Mouse (Mus musculus) spleen, adult 12 weeks (tissue): Measurements from ENCODE around the gene Ddx25.

ENCODE experiments used
- DNase-seq: peaks from one replicate; pipeline ENCODE4 v3.0.0; 2022; ENCODE audit warnings: low spot score

The Ddx25 gene

DNA sequence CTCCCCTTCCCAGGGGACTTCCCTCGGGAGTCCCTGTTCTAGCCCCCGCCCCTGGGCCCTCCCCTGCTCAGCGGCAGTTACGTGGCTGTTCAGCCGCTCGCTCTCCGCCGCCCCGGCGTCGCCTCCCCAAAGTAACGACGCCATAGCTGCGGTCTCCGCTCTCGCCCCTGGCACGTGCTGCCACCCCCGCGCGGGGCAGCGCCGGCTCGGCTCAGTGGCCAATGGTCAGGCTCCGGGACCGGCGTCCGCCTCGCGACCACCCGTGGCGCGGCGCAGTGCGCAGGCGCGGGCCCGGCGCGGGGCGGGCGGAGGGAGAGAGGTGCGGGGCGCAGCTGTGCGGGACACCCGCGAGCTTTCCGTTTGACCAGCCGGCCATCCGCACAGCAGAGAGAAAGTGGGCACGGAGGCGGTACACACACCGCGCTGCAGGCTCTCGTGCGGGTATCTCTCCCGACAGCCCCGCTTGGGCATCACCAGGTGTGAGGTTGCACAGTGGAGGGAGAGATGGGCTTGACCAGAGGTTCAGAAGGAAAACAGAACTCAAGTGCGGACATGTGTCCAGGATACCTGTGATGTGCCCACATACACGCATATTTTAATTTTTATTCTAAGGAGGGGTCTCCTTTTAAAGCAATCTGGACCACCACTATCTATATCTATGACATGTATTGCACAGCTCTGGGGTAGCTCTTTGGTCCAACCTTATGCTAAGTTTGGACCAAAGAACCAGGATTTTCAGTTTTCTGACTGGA lies at the start of gene Ddx25, which contains the start of gene Pus3:
TSS of gene Ddx25 (minus strand) at position 272 of the 752 bp plus-strand sequence.
TSS of gene Pus3 (plus strand) at position 339 of the 752 bp plus-strand sequence.
- no peak for DNase-seq

GRCm38 (mm10) chr9:35607647-35608405 lies 49.5 kb upstream of the Ddx25 start:
- DNase-seq: no peak

GRCm38 (mm10) chr9:35592903-35593302 lies 34.6 kb upstream of the Ddx25 start:
- DNase-seq: no peak

- DNase-seq: no peak
Observed at GRCm38 (mm10) chr9:35587674-35588073, 29.3 kb upstream of the Ddx25 start.

DNA sequence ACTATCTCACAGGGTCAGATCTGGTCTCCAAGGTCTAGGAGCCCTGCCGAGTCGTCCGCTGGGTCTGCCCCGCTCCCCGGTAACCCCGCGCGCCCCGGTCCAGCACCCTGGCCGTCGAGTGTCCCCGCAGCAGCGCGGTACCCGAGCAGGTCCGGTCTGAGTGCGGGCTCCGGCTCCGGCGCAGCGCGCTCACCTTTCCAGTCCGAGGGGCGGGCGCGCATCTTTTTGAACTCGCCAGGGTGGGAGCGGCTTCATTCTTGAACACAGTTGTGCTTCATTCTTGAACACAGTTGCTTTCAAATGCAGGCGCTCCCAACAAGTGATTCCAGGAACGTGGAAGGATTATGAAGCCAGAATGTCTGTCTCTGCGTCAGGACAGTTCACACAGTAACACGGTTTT lies 16.1 kb upstream of the Ddx25 start:
- DNase-seq: no peak

DNA sequence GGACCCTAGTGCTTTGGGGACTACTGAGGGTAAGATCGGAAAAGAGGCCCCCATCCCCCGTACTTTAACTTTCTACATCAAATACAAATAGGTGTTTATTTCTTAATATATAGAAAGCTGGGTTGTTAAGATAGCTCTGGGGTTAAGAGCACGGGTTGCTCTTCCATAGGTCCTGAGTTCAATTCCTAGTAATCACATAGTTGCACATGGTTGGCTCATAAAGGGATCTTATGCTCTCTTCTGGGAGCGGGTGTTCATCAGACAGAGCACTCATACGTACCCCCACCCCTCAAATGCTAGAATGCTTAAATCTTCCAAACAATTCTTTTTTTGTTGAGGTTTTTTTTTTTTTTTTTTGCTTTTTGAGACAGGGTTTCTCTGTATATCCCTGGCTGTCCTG lies 12.3 kb upstream of the Ddx25 start:
- no peak for DNase-seq

DNA sequence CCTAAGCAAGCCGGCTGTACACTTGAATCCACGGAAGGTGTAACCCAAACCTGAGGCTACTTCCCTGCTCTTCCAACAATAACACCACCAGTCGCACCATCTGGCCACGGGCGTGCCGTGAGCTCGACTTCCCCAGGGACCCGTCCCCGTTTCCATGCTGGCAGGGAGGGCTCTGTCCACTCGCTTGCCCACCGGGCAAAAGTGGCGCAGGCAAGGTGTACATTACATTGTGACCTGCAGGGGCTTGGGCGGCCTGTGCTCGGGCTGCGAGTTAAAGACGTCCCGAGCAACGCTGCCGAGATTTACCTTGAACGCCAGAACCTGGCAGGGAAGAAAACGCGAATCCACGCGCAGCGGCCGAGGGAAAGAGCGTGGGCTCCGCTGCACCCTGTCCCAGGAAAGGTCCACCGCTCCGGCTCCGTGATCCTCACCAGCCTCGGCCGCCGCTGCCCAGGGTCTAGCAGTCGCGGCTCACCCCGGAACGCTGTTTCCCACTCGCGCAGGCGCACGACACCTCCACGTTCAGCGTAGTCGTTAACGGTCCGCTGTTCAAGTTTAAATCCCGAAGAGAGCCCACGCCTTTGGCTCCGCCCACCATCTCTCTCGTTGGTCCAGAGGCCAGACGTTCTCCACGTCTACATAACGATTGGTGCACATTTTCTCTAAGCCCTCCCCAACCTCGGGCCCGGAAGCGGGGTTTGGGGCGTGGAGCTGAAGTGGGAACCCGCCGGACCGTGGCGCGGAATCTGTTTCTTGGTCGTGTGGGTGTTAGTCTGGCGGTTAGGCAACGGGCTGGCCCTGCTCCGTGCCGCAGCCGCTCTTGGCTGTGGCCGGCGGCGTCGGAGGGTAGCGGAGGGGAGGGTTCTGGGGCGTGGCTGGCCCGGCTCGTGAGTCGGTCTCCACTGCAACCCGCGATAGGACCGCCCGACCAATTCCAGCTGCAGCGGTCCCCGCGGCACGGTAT lies 11.5 kb upstream of the Ddx25 start, which contains the start of the genes Pate2 and Hyls1:
TSS of gene Pate2 (plus strand) at position 714 of the 964 bp plus-strand sequence.
TSS of gene Hyls1 (minus strand) at position 828 of the 964 bp plus-strand sequence.
- DNase-seq: peak; percentile 90

DNA sequence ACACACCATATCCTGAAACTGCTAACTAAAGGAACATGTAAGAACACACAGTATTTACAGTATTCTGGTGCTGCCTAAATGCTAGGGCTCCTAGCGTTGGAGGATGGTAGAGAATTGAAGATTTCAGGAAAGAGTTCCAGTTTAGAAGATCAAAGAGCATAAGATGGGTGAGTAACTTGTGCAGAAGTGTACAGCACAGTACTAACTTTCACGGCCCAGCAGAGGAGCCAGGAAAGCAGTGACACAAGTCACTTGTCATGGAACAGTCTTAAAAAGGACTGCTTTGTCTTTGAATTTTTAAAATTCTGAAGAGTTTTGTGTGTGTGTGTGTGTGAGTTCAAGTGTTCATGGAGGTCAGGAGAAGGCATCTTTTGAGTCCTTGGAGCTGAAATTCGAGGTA lies 9.7 kb upstream of the Ddx25 start:
- DNase-seq: no peak

GRCm38 (mm10) chr9:35564536-35565240 lies 6.4 kb upstream of the Ddx25 start:
- no peak for DNase-seq

GRCm38 (mm10) chr9:35561583-35561982 lies 3.3 kb upstream of the Ddx25 start:
- no peak for DNase-seq

DNA sequence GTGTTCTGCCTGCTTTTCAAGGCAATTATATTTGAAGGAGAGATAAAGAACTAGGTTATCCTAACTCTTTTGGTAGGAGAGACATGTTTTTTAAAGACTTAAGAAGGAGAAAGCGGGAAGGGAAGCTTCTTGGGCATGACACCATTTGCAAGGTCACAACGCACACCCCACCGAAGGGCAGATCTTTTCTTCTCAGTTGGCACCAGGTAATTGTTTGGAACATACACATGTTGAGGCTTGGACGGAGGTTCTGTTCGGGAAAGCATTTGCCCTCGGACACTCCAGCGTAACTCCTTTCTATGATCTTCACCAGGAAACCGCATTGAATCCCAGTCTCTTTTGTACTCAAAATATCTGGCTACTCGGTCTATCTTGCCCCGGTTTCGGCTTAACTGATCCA lies 2.7 kb upstream of the Ddx25 start:
- DNase-seq: no peak

DNA sequence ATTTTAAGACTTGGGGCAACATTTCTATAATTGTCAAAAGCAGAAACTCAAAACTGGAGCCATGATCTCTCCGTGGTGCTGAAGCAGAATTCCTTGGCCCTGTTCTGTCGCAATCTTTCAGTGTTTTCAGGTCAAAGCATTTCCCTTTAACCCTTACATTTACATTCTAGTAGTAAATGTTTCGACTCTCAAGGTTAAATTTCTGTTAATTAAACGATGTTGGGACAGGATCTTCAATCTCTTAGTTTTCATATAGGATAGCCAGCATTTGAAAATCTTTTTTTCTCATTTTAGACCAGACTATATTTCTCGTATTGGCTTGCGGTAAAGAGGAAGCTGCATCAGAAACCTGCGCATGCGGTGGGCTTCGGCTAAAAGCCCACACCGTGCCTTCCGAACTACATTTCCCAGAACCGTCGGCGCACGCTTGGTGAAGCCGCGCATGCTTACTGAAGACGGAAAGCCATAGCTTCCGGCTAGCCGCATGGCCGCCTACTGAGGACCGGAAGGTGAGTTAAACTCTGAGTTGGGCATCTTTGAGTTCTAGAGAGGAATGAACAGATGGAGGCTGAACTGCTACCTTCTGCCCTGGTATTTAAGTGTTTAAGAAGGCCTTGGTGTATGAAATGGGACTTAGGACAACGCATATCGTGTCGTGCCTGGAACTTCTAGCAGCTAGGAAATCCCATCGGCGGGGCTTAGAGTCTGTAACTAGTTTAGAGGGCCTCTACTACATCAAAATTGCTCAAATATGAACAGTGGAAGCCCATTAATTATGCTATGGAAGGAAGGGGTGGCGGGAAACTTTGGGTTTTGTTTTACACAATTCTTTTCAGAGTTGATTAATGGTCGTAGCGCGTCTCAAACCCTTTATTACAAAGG lies 922 bp upstream of the Ddx25 start:
- peak; percentile 49 for DNase-seq

DNA sequence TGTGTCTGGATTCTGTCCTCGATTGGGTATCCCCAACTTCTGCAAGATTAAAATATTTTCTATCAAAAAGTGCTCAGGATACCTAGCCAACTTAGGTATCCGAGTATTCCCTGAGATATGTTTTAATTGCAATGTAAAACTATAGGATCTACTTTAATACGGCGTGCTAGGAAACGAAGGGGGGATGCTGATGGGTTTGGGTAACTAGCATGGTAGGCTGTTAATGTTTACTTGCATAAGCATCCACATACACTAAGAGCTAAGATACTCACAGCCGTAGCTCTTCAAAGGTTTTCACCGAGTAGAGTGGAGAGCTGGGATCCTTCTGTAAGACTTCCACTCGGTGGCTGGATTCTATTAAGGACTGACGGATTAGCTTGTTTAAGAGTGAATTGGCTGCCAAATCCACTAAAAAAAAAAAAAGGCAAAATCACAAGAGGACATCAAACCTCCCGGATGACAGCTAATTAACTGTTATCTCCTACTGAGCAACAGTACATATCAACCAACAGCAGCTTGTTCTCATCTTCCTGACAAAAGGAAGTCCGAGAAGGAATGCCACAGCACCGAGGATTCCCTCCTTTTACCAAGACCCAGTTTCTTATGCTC lies 1.7 kb downstream of the Ddx25 start:
- no peak for DNase-seq

DNA sequence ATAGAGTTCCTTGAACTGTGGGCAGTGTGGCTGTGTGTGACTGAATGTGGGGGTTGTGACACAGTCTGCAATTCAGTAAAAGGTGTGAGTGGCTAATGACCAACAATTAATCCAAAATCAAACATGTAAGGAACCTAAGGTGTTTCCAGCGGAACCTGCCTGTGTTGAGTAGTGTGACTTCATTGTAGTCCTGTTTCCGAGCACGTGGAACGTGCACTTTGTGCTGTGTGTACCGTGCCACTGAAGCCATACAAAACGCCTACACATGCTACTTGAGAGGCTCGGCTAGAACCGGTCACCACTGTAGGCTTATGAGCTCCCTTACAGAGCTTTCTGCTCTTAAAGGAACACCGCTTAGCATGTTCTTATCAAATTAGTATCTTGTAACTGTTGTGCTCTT lies 9.9 kb downstream of the Ddx25 start:
- no peak for DNase-seq

DNA sequence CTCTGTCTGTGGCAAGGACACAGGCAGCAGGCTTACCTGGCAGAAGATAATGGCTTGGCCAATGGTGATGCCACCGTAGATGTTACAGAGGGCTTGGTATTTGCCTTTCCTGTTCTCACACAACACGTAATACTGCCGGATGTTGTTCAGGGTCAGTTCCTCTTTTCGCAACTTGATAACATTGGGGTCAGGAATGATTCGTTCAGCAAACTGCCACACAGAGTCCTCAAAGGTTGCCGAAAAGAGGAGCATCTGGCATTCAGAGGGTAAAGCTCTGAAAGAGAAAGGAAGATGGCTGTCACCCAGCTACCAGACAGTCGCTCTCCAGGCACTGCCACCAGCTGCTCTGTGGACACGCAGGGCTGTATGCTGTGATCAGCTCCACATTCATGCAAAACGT lies 11.6 kb downstream of the Ddx25 start:
- DNase-seq: no peak

DNA sequence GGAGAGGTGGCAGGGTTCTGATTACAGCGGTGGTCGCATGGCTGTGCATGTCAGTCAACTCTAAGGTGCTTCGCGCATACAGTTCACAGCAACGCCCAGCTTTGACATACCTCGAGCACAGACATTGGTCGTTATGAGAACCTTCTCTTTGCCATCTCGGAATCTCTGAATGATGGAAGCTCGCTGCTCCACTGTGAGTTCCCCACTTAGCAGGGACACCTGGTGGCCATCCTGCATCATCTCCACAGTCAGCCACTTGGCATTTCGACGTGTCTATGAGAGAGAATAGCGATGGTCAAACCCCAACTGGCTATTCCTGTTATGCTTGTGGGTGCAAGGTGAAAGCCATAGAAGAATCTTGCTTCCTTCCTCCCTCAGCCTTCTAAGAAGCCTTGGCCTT lies 12.6 kb downstream of the Ddx25 start:
- no peak for DNase-seq

- no peak for DNase-seq
Observed at GRCm38 (mm10) chr9:35544666-35545065, 13.7 kb downstream of the Ddx25 start.

DNA sequence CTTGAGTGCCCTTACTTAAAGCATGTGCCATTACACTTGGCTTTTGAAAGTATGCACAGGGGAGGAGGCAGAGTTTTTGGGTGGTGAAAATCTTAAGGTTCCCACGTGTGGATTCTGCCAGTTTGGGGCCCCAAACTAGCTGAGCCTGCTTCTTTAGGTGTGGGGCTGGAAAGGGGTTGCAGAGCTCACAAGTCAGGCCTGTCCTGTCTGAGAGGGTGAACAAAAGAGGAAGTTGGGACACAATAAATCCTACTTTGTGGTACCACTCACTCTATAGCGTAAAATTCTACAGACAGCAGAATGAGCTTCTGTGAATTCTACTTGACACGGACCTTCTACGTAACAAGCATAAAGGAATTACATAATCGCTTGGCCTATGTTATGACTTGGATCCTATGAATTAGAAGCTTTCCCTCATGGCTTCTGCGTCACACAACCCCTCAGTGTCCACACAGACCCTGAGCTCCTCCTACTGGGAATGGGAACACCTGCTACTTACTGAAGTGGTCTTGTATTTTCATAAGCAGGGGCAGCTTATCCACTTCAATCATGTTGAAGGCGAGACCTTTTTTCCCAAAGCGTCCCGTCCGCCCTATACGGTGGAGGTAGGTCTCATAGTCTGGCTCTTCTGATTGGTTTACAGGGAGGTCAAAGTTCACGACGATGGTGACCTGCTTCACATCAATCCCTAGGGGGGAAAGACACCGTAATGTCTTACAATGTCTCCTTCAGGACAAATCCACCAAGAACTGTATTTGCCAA lies 15.0 kb downstream of the Ddx25 start:
- DNase-seq: no peak

GRCm38 (mm10) chr9:35541941-35542340 lies 16.4 kb downstream of the Ddx25 start:
- no peak for DNase-seq
